Mouse (Mus musculus): ENCODE results near the gene Tmem230.

Tmem230 gene

GRCm38 (mm10) chr2:132279978-132280377 is 32.4 kb upstream of the Tmem230 start:
- CTCF ChIA-PET: interaction anchor here in 2 of 4 experiments (0.6 to 1.4 kb wide), 2 partner anchors 17 to 276 kb away, joined by 4 to 7 read pairs; partner anchors contain the start of gene Cds2 (in 1 of the 2)
- POLR2A ChIA-PET: interaction anchor here in 2 of 4 experiments (0.7 to 15.9 kb wide), 13 partner anchors 9 to 337 kb away, joined by 3 to 321 read pairs (median 50); partner anchors contain the start of genes Cds2 (in 2 of the 2) and Pcna (in 2 of the 2)

- ChIA-PET POLR2A (interaction anchor here in 2 of 4 experiments (0.7 to 15.9 kb wide), 11 partner anchors 8 to 26 kb away, joined by 3 to 321 read pairs (median 50); partner anchors contain the start of genes Cds2 (in 2 of the 2) and Pcna (in 2 of the 2)), CTCF (interaction anchor here in 1 of 4 experiments (0.6 kb wide), 1 partner anchor 276 kb away, joined by 7 read pairs; no protein-coding TSS in a partner anchor)
These were observed 31.8 kb upstream of the Tmem230 start for GRCm38 (mm10) chr2:132279336-132279882.

- ChIA-PET POLR2A (interaction anchor here in 2 of 4 experiments (1.2 to 15.9 kb wide), 5 partner anchors 10 to 25 kb away, joined by 3 to 321 read pairs (median 144); partner anchors contain the start of genes Pcna (in 2 of the 2) and Cds2 (in 1 of the 2)), CTCF (no interaction called here)
These were observed 30.8 kb upstream of the Tmem230 start for GRCm38 (mm10) chr2:132278273-132278853.

- CTCF ChIA-PET: interaction anchor here (0.9 to 1.6 kb wide), 5 partner anchors 8 to 14 kb away, joined by 5 to 9 read pairs (median 6); partner anchors contain the start of gene Cds2 (in 2 of the 4)
- POLR2A ChIA-PET: interaction anchor here in 2 of 4 experiments (0.7 to 15.9 kb wide), 5 partner anchors 9 to 41 kb away, joined by 3 to 321 read pairs (median 8); partner anchors contain the start of genes Cds2 (in 1 of the 2) and Pcna (in 1 of the 2)
These were observed 28.6 kb upstream of the Tmem230 start for GRCm38 (mm10) chr2:132276249-132276648.

GRCm38 (mm10) chr2:132275527-132275926 is 27.9 kb upstream of the Tmem230 start:
- POLR2A ChIA-PET: interaction anchor here in 3 of 4 experiments (0.6 to 15.9 kb wide), 10 partner anchors 10 to 428 kb away, joined by 3 to 321 read pairs (median 6); partner anchors contain the start of genes Cds2 (in 3 of the 3) and Pcna (in 1 of the 3)
- CTCF ChIA-PET: interaction anchor here (0.7 to 1.6 kb wide), 9 partner anchors 9 to 177 kb away, joined by 3 to 9 read pairs (median 5); partner anchors contain the start of gene Cds2 (in 2 of the 4)

- CTCF ChIA-PET: no interaction called here
- POLR2A ChIA-PET: interaction anchor here in 3 of 4 experiments (0.8 to 4.8 kb wide), 15 partner anchors 10 to 43 kb away, joined by 3 to 122 read pairs (median 4); partner anchors contain the start of genes Cds2 (in 2 of the 3) and Pcna (in 2 of the 3)
These were observed 25.2 kb upstream of the Tmem230 start for GRCm38 (mm10) chr2:132272694-132273389.

GRCm38 (mm10) chr2:132270331-132270951 is 22.8 kb upstream of the Tmem230 start:
- CTCF ChIA-PET: no interaction called here
- POLR2A ChIA-PET: interaction anchor here (0.7 to 4.8 kb wide), 16 partner anchors 13 to 394 kb away, joined by 3 to 122 read pairs (median 4); partner anchors contain the start of genes Pcna (in 2 of the 4) and Rassf2 (in 1 of the 4)

- ChIA-PET POLR2A (interaction anchor here in 3 of 4 experiments (0.5 to 4.8 kb wide), 8 partner anchors 14 to 68 kb away, joined by 3 to 122 read pairs (median 8); partner anchors contain the start of gene Pcna (in 1 of the 3)), CTCF (no interaction called here)
These were observed 21.6 kb upstream of the Tmem230 start for GRCm38 (mm10) chr2:132269217-132269616.

GRCm38 (mm10) chr2:132266086-132266485 is 18.5 kb upstream of the Tmem230 start:
- POLR2A ChIA-PET: interaction anchor here (0.7 to 6.8 kb wide), 9 partner anchors 9 to 45 kb away, joined by 3 to 144 read pairs (median 7); partner anchors contain the start of genes Pcna (in 3 of the 4) and Tmem230 (in 1 of the 4)
- CTCF ChIA-PET: no interaction called here

GRCm38 (mm10) chr2:132265196-132265595 is 17.6 kb upstream of the Tmem230 start:
- ChIA-PET CTCF (interaction anchor here in 1 of 4 experiments (0.9 kb wide), 1 partner anchor 10 kb away, joined by 5 read pairs; no protein-coding TSS in a partner anchor), POLR2A (interaction anchor here in 3 of 4 experiments (0.9 to 6.8 kb wide), 13 partner anchors 9 to 417 kb away, joined by 3 to 144 read pairs (median 5); partner anchors contain the start of genes Pcna (in 3 of the 3) and Tmem230 (in 1 of the 3))

- ChIA-PET CTCF (interaction anchor here in 1 of 4 experiments (0.6 kb wide), 1 partner anchor 10 kb away, joined by 3 read pairs; no protein-coding TSS in a partner anchor), POLR2A (interaction anchor here in 2 of 4 experiments (0.6 to 6.8 kb wide), 12 partner anchors 8 to 416 kb away, joined by 3 to 144 read pairs (median 12); partner anchors contain the start of gene Pcna (in 2 of the 2))
These were observed 16.7 kb upstream of the Tmem230 start for GRCm38 (mm10) chr2:132264266-132264710.

- POLR2A ChIA-PET: interaction anchor here (0.6 to 6.8 kb wide), 24 partner anchors 7 to 314 kb away, joined by 3 to 144 read pairs (median 5); partner anchors contain the start of genes Pcna (in 3 of the 4) and Rassf2 (in 1 of the 4)
- CTCF ChIA-PET: interaction anchor here in 3 of 4 experiments (0.6 to 1.8 kb wide), 6 partner anchors 10 to 346 kb away, joined by 3 to 11 read pairs (median 4); no protein-coding TSS in a partner anchor
These were observed 16.0 kb upstream of the Tmem230 start for GRCm38 (mm10) chr2:132263421-132264265.

GRCm38 (mm10) chr2:132262879-132263398 is 15.3 kb upstream of the Tmem230 start, which contains the start of gene Cds2:
Gene Cds2 (plus strand): TSS chr2:132263148.
- CTCF ChIA-PET: interaction anchor here in 3 of 4 experiments (0.6 to 1.9 kb wide), 12 partner anchors 9 to 345 kb away, joined by 3 to 11 read pairs (median 4); no protein-coding TSS in a partner anchor

GRCm38 (mm10) chr2:132262175-132262574 is 14.6 kb upstream of the Tmem230 start:
- ChIA-PET CTCF (interaction anchor here in 3 of 4 experiments (0.6 to 1.9 kb wide), 12 partner anchors 8 to 344 kb away, joined by 3 to 11 read pairs (median 4); no protein-coding TSS in a partner anchor), POLR2A (interaction anchor here (0.6 to 6.8 kb wide), 24 partner anchors 9 to 584 kb away, joined by 3 to 144 read pairs (median 5); partner anchors contain the start of genes Pcna (in 4 of the 4), Crls1 (in 1 of the 4) and Rassf2 (in 1 of the 4))

More at GRCm38 (mm10) chr2:132262879-132263398, 15.3 kb upstream of the Tmem230 start, which contains the start of gene Cds2:
- POLR2A ChIA-PET: interaction anchor here (0.5 to 6.8 kb wide), 31 partner anchors 8 to 583 kb away, joined by 3 to 144 read pairs (median 4); partner anchors contain the start of genes Pcna (in 4 of the 4), Crls1 (in 1 of the 4) and Rassf2 (in 1 of the 4)

- POLR2A ChIA-PET: interaction anchor here in 3 of 4 experiments (0.6 to 6.8 kb wide), 4 partner anchors 15 to 37 kb away, joined by 6 to 144 read pairs (median 49); no protein-coding TSS in a partner anchor
- CTCF ChIA-PET: no interaction called here
These were observed 13.0 kb upstream of the Tmem230 start for GRCm38 (mm10) chr2:132260601-132261000.
